Mouse (Mus musculus) cerebellum, adult 9-11 months (tissue): ENCODE results near the gene Zfp213.
A peak's percentile ranks its signal among the peaks of the same experiment; 100 is the strongest.

Source experiments
- DNase-seq: peaks from one replicate; pipeline ENCODE4 v3.0.0; 2022

Gene Zfp213

GRCm38 (mm10) chr17:23572059-23572458, 8.0 kb upstream of the Zfp213 start:
- no peak for DNase-seq

- no peak for DNase-seq
Observed at GRCm38 (mm10) chr17:23571084-23571483, 7.0 kb upstream of the Zfp213 start.

GRCm38 (mm10) chr17:23570017-23570416, 6.0 kb upstream of the Zfp213 start:
- DNase-seq: no peak

- no peak for DNase-seq
Observed at GRCm38 (mm10) chr17:23568370-23568769, 4.3 kb upstream of the Zfp213 start.

- DNase-seq: no peak
Observed at GRCm38 (mm10) chr17:23566787-23567186, 2.7 kb upstream of the Zfp213 start.

GRCm38 (mm10) chr17:23564368-23564715, 304 bp upstream of the Zfp213 start:
- DNase-seq: no peak

GRCm38 (mm10) chr17:23559767-23560166, 4.3 kb downstream of the Zfp213 start:
- DNase-seq: peak; percentile 46

- DNase-seq: no peak
Observed at GRCm38 (mm10) chr17:23555243-23555916, 8.7 kb downstream of the Zfp213 start.

GRCm38 (mm10) chr17:23554321-23554720, 9.7 kb downstream of the Zfp213 start:
- DNase-seq: no peak

GRCm38 (mm10) chr17:23553634-23554120, 10.4 kb downstream of the Zfp213 start:
- peak; percentile 53 for DNase-seq

GRCm38 (mm10) chr17:23552896-23553633, 11.0 kb downstream of the Zfp213 start:
- peak; percentile 51 for DNase-seq

- peak; percentile 59 for DNase-seq
Observed at GRCm38 (mm10) chr17:23551963-23552362, 12.1 kb downstream of the Zfp213 start.

- DNase-seq: peak; percentile 66
Observed at GRCm38 (mm10) chr17:23551416-23551815, 12.6 kb downstream of the Zfp213 start.

- DNase-seq: peak; percentile 67
Observed at GRCm38 (mm10) chr17:23550856-23551255, 13.2 kb downstream of the Zfp213 start.

- DNase-seq: peak; percentile 94
Observed at GRCm38 (mm10) chr17:23550188-23550791, 13.7 kb downstream of the Zfp213 start.

- peak; percentile 59 for DNase-seq
Observed at GRCm38 (mm10) chr17:23549441-23549840, 14.6 kb downstream of the Zfp213 start.

GRCm38 (mm10) chr17:23548615-23549014, 15.4 kb downstream of the Zfp213 start:
- DNase-seq: peak; percentile 86

GRCm38 (mm10) chr17:23547681-23548443, 16.2 kb downstream of the Zfp213 start:
- no peak for DNase-seq

- DNase-seq: peak; percentile 85
Observed at GRCm38 (mm10) chr17:23546702-23547505, 17.1 kb downstream of the Zfp213 start.

- DNase-seq: peak; percentile 84
Observed at GRCm38 (mm10) chr17:23546333-23546701, 17.7 kb downstream of the Zfp213 start.

- no peak for DNase-seq
Observed at GRCm38 (mm10) chr17:23545841-23546240, 18.2 kb downstream of the Zfp213 start.

- no peak for DNase-seq
Observed at GRCm38 (mm10) chr17:23544766-23545165, 19.3 kb downstream of the Zfp213 start.
